Mouse (Mus musculus) neural tube, embryonic 12.5 days (tissue): ENCODE measurements at regions not wholly inside any gene's neighbourhood (a gene's known extent, or its start where the extent isn't known, plus 50 kb on each side); places are given as distances from the start of the nearest gene placed in this dataset.

Experiments
- ATAC-seq: fragments of 200-750 bp; cut with Nextera tagmentation; 2 replicates; pipeline ENCODE4 v1.8.0; 2017; ENCODE audit warnings: low read depth, mild to moderate bottlenecking, moderate TSS enrichment, moderate library complexity; ENCODE audit not compliant: low FRiP score
- H3K27ac ChIP-seq: fragments of 300-500 bp; sonication (generic); 2 replicates; pipeline ENCODE4 v1.5.1; 2016
- H3K27me3 ChIP-seq: fragments of 300-500 bp; sonication (generic); replicated peaks from 2 replicates; pipeline ENCODE4 v1.6.1; 2016; ENCODE audit warnings: mild to moderate bottlenecking
- H3K36me3 ChIP-seq: fragments of 300-500 bp; sonication (generic); 2 replicates; pipeline ENCODE4 v1.6.1; 2016; ENCODE audit warnings: mild to moderate bottlenecking
- H3K4me1 ChIP-seq: fragments of 300-500 bp; sonication (generic); 2 replicates; pipeline ENCODE4 v1.6.1; 2016
- H3K4me2 ChIP-seq: fragments of 300-500 bp; sonication (generic); replicated peaks from 2 replicates; pipeline ENCODE4 v1.6.1; 2016; ENCODE audit warnings: mild to moderate bottlenecking
- H3K4me3 ChIP-seq: fragments of 300-500 bp; sonication (generic); 2 replicates; pipeline ENCODE4 v1.5.1; 2016
- H3K9ac ChIP-seq: fragments of 300-500 bp; sonication (generic); 2 replicates; pipeline ENCODE4 v1.6.1; 2016; ENCODE audit warnings: mild to moderate bottlenecking
- H3K9me3 ChIP-seq: fragments of 300-500 bp; sonication (generic); 2 replicates; pipeline ENCODE4 v1.6.1; 2016; ENCODE audit warnings: mild to moderate bottlenecking
- WGBS: fragments of 180-500 bp; shearing (Covaris S2); methylation state at CpG from one replicate; pipeline ENCODE4 v1.1.7; 2016; 5-methylcytosine and 5-hydroxymethylcytosine counted together

DNA sequence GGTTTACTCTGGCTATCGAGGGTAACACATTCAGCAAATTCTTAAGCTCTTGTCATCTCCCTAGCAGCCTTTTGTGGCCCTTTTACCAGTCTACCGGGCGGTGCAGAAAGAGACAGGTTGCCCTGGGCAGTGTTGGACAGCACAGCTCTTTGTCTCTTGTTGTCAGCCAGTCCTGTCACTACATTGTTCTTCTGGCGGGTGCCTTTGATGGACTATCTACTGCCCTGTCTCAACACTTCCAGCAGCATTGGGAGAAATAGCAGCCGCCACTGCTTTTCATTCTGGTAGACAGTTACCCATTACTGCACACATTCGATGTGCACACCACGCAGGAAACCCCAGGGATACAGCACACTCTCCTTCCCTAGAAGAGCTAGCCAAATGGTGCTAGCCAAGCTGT lies 132.7 kb upstream of the Gm10181 start:
- no peak overlapping the region for H3K27ac ChIP-seq
- no peaks in the 10 kb centered on the region for H3K9me3 ChIP-seq
- no peak overlapping the region for H3K4me3 ChIP-seq
- H3K36me3 ChIP-seq, result no peaks in the 10 kb centered on the region
- H3K27me3 ChIP-seq, result no peaks in the 10 kb centered on the region
- H3K4me2 ChIP-seq, result no peak overlapping the region
- H3K9ac ChIP-seq, result no peak overlapping the region
- whole genome bisulfite sequencing, result 21% methylated on average over 7 of the region's 7 CpGs
- peak; percentile 33; the same call in 1 of the 2 replicates for ATAC-seq
- H3K4me1 ChIP-seq, result no peaks in the 10 kb centered on the region

DNA sequence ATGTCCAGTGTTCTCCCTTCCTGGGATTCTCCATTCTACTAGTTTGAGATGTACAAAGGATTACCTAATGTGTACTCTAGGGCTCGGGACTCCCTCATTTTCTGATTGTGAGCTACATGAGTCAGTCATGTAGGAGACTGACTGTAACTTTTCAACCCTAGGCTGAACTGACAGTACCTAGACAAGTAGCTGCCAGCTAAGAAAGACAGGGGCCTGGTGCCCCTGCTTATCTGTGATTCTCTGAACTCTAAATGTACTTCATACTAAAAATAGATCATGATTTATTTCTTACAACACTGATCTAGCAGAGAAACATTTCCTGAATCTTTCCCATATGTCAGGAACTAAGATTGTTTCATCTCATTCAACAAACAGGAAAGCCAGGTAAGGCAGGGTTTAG lies 125.9 kb upstream of the Gm10181 start:
- Histone ChIP-seq H3K27me3 (no peaks in the 10 kb centered on the region), H3K9ac (no peak overlapping the region), H3K9me3 (no peaks in the 10 kb centered on the region), H3K4me3 (no peak overlapping the region), H3K4me2 (no peak overlapping the region), H3K27ac (no peak overlapping the region), H3K4me1 (0 out of 2 replicates have a peak, but pooled peaks cover 4% of the 10 kb centered on the region), H3K36me3 (no peaks in the 10 kb centered on the region)
- no peak for ATAC-seq
- 76% methylated on average over 1 of the region's 1 CpGs for WGBS

DNA sequence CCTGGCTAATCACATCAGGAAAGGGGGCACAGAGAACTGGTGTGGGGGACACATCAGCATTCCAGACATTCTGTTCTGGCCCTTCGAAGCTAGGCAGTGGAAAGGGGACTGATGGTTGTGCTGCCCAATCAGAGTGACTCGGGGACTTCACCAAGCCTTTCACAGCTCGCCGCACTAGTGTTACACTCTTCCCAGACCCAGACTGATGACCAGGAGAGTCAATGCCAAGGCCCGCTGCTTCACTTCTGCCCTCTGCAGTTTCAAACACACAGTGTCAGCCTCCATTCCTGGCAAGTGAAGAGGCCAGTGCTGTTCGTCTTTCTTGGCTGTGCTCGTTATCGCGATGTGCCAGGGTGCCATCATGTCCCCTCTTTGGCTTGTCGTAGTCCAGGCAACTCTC lies 121.7 kb upstream of the Gm10181 start:
- H3K4me3 ChIP-seq, result no peak overlapping the region
- H3K9ac ChIP-seq, result no peak overlapping the region
- no peaks in the 10 kb centered on the region for H3K36me3 ChIP-seq
- no peak overlapping the region for H3K4me2 ChIP-seq
- 74% methylated on average over 10 of the region's 10 CpGs for WGBS
- H3K4me1 ChIP-seq, result peaks cover 7% of the 10 kb centered on the region; the same call in 1 of the 2 replicates
- ATAC-seq, result peak; percentile 44
- no peaks in the 10 kb centered on the region for H3K27me3 ChIP-seq
- H3K27ac ChIP-seq, result no peak overlapping the region
- no peaks in the 10 kb centered on the region for H3K9me3 ChIP-seq

DNA sequence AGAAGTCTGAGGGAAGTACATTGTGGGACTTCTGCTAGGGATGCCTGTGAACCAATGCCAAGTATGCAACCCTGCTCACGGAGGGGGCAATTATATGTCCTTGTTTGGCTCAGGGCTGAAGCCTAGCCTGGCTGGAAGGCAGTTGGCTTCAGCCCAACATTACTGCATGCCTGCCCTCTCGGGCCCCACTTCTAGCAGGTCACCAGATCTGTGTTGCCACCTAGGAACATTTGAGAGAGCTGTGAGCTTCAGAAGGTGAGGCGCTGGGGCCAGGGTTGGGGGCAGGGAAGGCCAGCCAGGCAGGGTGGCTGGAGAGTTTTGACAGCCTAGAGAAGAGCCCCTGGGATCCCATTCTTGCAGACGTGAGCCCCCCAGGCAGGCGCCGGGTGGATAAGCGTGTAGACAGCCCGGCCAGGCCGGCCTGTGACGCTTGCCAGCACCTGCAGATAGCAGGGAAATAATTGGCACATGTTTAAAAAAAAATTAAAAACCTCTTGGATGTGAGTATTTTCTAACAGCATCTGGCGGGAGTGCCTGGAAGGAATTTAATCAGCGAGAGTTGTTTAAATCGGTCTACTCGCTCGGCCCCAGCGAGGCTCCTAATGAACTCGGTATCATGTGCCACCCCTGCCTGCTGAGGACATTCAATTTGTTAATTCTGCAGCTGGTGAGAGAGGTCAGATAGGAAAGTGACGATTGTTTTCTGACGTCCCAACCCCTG lies 115.0 kb upstream of the Gm10181 start:
- Histone ChIP-seq H3K9me3 (no peaks in the 10 kb centered on the region), H3K4me1 (peaks cover 7% of the 10 kb centered on the region), H3K9ac (no peak overlapping the region), H3K4me2 (peak overlapping the region; percentile 45), H3K36me3 (no peaks in the 10 kb centered on the region), H3K27ac (no peak overlapping the region), H3K27me3 (no peaks in the 10 kb centered on the region), H3K4me3 (no peak overlapping the region)
- WGBS, result 25% methylated on average over 19 of the region's 19 CpGs
- peak; percentile 49; the same call in 1 of the 2 replicates for ATAC-seq

DNA sequence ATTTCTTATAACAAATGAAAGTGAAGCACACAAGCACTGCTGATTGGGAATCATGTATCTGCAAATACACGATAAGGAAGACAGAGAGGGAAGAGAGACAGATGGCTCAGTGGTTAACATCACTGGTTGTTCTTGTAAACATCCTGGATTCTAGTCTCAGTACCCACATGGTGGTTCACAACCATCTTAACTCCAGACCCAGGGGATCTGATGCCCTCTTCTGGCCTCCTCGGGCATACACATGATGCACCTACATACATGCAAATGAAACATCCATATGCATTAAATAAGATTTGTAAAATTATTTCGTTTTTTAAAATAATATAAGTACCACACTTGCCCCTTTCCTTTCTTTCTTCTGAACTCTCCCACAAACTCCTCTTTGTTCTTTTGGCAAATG lies 106.4 kb upstream of the Gm10181 start:
- WGBS, result 68% methylated on average over 3 of the region's 3 CpGs
- H3K9me3 ChIP-seq, result no peaks in the 10 kb centered on the region
- no peak overlapping the region for H3K4me2 ChIP-seq
- no peak overlapping the region for H3K9ac ChIP-seq
- no peak overlapping the region for H3K27ac ChIP-seq
- H3K4me1 ChIP-seq, result no peaks in the 10 kb centered on the region
- no peak overlapping the region for H3K4me3 ChIP-seq
- H3K27me3 ChIP-seq, result no peaks in the 10 kb centered on the region
- ATAC-seq, result no peak
- H3K36me3 ChIP-seq, result no peaks in the 10 kb centered on the region

DNA sequence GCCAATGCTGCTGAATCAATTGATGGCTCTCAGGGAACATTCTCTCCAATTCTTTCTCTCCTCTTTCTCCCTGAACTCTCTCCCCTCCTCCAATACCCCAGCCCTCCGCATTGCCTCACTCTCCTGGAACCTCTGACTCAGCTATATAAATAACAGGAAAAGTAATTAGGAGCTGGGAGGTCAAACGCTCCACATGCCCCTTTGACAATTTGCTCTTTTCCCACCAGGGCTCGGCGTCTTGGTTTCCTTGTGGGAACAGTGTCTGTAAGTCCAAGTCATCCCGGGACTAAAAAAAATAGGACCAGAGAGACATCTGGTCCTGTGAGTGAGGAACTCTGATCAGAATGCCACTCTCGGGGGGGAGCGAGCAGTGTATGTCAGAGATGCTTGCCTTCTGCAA lies 94.7 kb upstream of the Gm10181 start:
- Histone ChIP-seq H3K9me3 (no peaks in the 10 kb centered on the region), H3K27ac (no peak overlapping the region), H3K9ac (no peak overlapping the region), H3K4me2 (no peak overlapping the region), H3K4me1 (no peaks in the 10 kb centered on the region), H3K36me3 (no peaks in the 10 kb centered on the region), H3K4me3 (no peak overlapping the region), H3K27me3 (no peaks in the 10 kb centered on the region)
- 60% methylated on average over 7 of the region's 7 CpGs for WGBS
- no peak for ATAC-seq

DNA sequence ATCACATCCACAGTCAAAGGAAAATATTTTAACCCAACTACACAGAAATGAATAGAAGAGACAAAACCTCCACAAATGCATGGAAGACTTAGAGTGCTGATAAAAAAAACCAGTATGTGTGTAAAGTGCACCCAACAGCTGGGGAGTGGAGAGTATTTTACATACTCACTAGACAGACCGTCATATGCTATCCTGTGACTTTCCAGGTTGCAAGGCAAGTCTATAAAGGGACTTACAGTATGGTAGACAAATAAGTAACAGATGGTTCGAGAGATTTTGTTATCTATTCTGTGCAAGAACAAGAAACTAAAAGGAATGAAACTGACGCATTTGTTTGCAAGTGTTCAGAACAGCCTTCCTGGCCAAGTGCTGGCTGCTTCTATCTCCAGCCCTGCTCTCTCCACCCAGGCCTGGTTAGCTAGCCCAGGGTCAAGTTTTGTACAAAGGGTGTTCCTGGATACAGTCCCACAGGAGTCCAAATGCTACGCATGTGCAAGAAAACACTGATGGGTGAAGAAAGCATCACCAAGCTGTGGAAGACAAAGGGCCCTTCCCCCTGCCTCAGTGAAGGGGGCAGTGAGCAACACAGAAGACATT lies 68.0 kb upstream of the Gm10181 start:
- WGBS, result 86% methylated on average over 4 of the region's 4 CpGs
- Histone ChIP-seq H3K27ac (no peak overlapping the region), H3K9ac (no peak overlapping the region), H3K4me3 (no peak overlapping the region), H3K9me3 (no peaks in the 10 kb centered on the region), H3K27me3 (no peaks in the 10 kb centered on the region), H3K4me2 (no peak overlapping the region), H3K4me1 (no peaks in the 10 kb centered on the region), H3K36me3 (no peaks in the 10 kb centered on the region)
- ATAC-seq, result no peak

DNA sequence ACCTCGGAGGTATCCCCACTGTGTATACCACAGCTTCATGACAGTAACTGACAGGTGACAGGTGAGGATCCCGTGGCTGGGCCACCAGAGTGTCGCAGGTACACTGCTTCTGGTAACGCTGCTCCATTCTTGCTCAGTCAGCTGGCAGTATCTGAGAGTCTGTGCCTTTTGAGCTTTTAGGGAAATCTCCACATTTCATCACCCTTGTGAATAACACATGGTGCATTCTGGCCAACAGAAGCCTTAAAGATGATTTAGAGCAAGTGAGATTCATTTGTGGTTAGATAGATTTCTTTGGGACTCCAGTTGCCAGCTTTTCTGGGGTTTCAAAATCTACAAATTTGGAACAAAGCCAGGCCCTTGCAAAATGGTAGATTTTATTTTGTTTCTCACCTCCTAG lies 66.8 kb upstream of the Gm10181 start:
- Histone ChIP-seq H3K4me3 (no peak overlapping the region), H3K27ac (no peak overlapping the region), H3K36me3 (no peaks in the 10 kb centered on the region), H3K4me2 (no peak overlapping the region), H3K4me1 (no peaks in the 10 kb centered on the region), H3K27me3 (no peaks in the 10 kb centered on the region), H3K9ac (no peak overlapping the region), H3K9me3 (no peaks in the 10 kb centered on the region)
- ATAC-seq, result no peak
- WGBS, result 82% methylated on average over 4 of the region's 4 CpGs

DNA sequence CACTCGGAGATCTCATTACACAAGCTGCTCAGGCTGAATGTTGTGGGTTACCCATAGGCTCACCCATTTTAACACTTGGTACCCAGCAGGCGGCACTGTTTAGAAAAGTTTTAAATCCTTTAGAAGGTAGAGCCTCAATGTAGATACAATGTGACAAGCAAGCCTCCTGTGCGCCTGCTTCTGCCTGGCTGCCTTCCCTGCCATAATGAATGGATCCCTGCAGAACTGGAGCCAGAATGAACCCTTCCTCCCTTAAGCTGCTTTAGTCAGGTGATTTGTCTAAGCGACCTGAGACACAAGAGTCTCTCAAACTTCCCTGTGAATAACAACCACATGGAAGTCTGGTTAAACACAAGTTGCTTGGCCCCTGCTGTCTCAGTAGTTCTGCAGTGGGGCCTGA lies 64.7 kb upstream of the Gm10181 start:
- H3K36me3 ChIP-seq, result no peaks in the 10 kb centered on the region
- no peak overlapping the region for H3K9ac ChIP-seq
- H3K27me3 ChIP-seq, result no peaks in the 10 kb centered on the region
- no peak for ATAC-seq
- WGBS, result 64% methylated on average over 4 of the region's 4 CpGs
- H3K4me2 ChIP-seq, result no peak overlapping the region
- H3K4me3 ChIP-seq, result no peak overlapping the region
- H3K9me3 ChIP-seq, result no peaks in the 10 kb centered on the region
- H3K27ac ChIP-seq, result no peak overlapping the region
- H3K4me1 ChIP-seq, result no peaks in the 10 kb centered on the region

DNA sequence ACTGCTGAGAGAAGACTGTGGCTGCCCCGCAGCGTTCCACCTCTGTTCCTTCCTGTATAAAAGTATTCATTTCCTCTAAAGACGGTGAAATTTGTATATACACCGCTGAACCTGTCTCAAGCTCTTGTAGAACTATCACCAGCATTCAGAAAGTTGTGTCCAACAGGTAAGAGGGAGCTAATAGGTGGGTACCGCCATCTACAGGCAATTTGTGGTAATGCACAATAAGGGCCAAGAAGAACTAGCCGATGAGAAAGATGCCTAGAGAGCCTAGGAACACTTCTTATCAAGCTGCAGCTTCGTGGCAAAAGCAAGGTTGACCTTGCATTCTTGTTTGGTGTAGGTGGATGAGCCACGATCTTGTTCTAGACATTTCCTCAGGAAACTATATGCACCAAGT lies 61.6 kb upstream of the Gm10181 start:
- Histone ChIP-seq H3K27me3 (no peaks in the 10 kb centered on the region), H3K4me2 (no peak overlapping the region), H3K27ac (no peak overlapping the region), H3K9ac (no peak overlapping the region), H3K4me1 (no peaks in the 10 kb centered on the region), H3K36me3 (no peaks in the 10 kb centered on the region), H3K9me3 (no peaks in the 10 kb centered on the region), H3K4me3 (no peak overlapping the region)
- ATAC-seq, result no peak
- 12% methylated on average over 8 of the region's 8 CpGs for WGBS

DNA sequence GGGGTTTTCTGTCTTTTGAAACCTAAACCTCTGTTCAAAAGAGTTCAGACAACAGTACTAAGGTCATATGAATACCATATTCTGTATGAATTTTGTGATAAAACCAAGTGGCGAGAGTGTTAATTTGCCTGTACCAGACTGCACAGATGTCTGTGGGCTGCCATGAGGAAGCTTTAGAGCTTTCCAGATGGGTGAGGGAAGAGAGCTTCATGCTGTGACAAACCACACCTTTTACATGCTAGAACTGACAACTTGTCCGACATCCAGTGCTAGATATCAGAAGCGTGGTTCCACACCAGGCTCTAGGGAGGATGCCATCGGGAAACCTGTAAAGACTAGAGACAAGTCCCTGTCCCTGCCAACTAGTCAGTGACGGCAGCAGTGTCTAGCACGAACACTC lies 60.9 kb upstream of the Gm10181 start:
- ATAC-seq, result no peak
- WGBS, result 74% methylated on average over 6 of the region's 6 CpGs
- H3K9me3 ChIP-seq, result no peaks in the 10 kb centered on the region

DNA sequence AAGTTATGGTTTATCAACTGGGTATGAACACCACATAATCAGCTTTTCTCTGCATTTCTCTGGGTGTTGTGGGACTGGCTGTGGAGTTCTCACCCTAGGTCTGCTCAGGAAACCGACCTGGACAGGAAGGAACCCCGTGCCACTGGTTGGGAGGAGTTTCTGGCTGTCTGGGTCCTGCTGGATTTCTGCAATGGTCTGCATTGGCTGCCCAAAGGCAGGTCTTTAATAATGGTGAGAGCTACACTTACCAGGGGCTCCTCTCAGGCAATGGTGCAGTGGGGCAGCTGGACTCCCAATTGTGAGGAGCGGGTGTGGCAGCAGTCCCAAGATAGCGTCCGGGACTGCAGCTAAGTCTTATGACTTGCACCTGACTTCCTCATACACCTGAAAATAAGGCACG lies 57.8 kb upstream of the Gm10181 start:
- no peaks in the 10 kb centered on the region for H3K9me3 ChIP-seq
- 91% methylated on average over 6 of the region's 6 CpGs for WGBS
- H3K36me3 ChIP-seq, result no peaks in the 10 kb centered on the region
- no peak overlapping the region for H3K9ac ChIP-seq
- no peak overlapping the region for H3K4me2 ChIP-seq
- no peak overlapping the region for H3K4me3 ChIP-seq
- no peaks in the 10 kb centered on the region for H3K27me3 ChIP-seq
- no peaks in the 10 kb centered on the region for H3K4me1 ChIP-seq
- H3K27ac ChIP-seq, result no peak overlapping the region
- ATAC-seq, result no peak

More for the DNA sequence above, 60.9 kb upstream of the Gm10181 start:
- no peak overlapping the region for H3K4me3 ChIP-seq
- H3K4me2 ChIP-seq, result no peak overlapping the region
- no peaks in the 10 kb centered on the region for H3K27me3 ChIP-seq
- no peak overlapping the region for H3K27ac ChIP-seq
- no peak overlapping the region for H3K9ac ChIP-seq
- no peaks in the 10 kb centered on the region for H3K36me3 ChIP-seq
- H3K4me1 ChIP-seq, result no peaks in the 10 kb centered on the region
